Mouse (Mus musculus) kidney, embryonic 14.5 days (tissue): ENCODE results near the gene Ldlrad3. TPM values are rescaled to one million over a fixed set of nuclear protein-coding genes. Genes with fewer than 3 reads are reported as not detected.

Experiments
- ATAC-seq: fragments of 200-750 bp; cut with Nextera tagmentation; 2 replicates; pipeline ENCODE4 v1.8.0; 2017; ENCODE audit warnings: moderate number of reproducible peaks, mild to moderate bottlenecking, moderate TSS enrichment, moderate library complexity; ENCODE audit not compliant: low FRiP score, low TSS enrichment
- H3K27ac ChIP-seq: fragments of 300-500 bp; sonication (generic); 2 replicates; pipeline ENCODE4 v1.5.1; 2014; ENCODE audit warnings: low read depth, mild to moderate bottlenecking, low read length, moderate library complexity, mixed read lengths
- H3K27me3 ChIP-seq: fragments of 300-500 bp; sonication (generic); 2 replicates; pipeline ENCODE4 v1.6.1; 2014; ENCODE audit warnings: mild to moderate bottlenecking, low read length; ENCODE audit not compliant: control insufficient read depth, insufficient read depth
- H3K36me3 ChIP-seq: fragments of 300-500 bp; sonication (generic); 2 replicates; pipeline ENCODE4 v1.6.1; 2014; ENCODE audit warnings: low read length, mixed read lengths; ENCODE audit not compliant: control insufficient read depth, insufficient read depth
- H3K4me1 ChIP-seq: fragments of 300-500 bp; sonication (generic); 2 replicates; pipeline ENCODE4 v1.6.1; 2014; ENCODE audit warnings: low read length, mixed read lengths; ENCODE audit not compliant: control insufficient read depth, insufficient read depth
- H3K4me2 ChIP-seq: fragments of 300-500 bp; sonication (generic); replicated peaks from 2 replicates; pipeline ENCODE4 v1.6.1; 2014; ENCODE audit warnings: low read depth, mild to moderate bottlenecking, low read length
- H3K4me3 ChIP-seq: fragments of 300-500 bp; sonication (generic); 2 replicates; pipeline ENCODE4 v1.5.1; 2014; ENCODE audit warnings: mild to moderate bottlenecking, low read length
- H3K9ac ChIP-seq: fragments of 300-500 bp; sonication (generic); 2 replicates; pipeline ENCODE4 v1.6.1; 2014; ENCODE audit warnings: low read depth, mild to moderate bottlenecking, low read length, moderate library complexity
- H3K9me3 ChIP-seq: fragments of 300-500 bp; sonication (generic); 2 replicates; pipeline ENCODE4 v1.6.1; 2016; ENCODE audit warnings: low read length; ENCODE audit not compliant: control insufficient read depth
- WGBS: fragments of 180-500 bp; shearing (Covaris S2); extraction: QIAGEN DNeasy Blood & Tissue Kit; methylation state at CpG from one replicate; pipeline ENCODE4 v1.1.7; 2014; 5-methylcytosine and 5-hydroxymethylcytosine counted together
- polyA plus RNA-seq: library from polyadenylated mRNA; unstranded; fragments of >200 nt; fragmentation: Nextera tagmentation; extraction: Ambion mirVana; gene quantifications from 2 replicates; pipeline ENCODE4 v1.2.1, GENCODE M21; 2014

Gene Ldlrad3
- polyA plus RNA-seq, 1 experiment from 2014 or later, result 39.2 TPM

DNA sequence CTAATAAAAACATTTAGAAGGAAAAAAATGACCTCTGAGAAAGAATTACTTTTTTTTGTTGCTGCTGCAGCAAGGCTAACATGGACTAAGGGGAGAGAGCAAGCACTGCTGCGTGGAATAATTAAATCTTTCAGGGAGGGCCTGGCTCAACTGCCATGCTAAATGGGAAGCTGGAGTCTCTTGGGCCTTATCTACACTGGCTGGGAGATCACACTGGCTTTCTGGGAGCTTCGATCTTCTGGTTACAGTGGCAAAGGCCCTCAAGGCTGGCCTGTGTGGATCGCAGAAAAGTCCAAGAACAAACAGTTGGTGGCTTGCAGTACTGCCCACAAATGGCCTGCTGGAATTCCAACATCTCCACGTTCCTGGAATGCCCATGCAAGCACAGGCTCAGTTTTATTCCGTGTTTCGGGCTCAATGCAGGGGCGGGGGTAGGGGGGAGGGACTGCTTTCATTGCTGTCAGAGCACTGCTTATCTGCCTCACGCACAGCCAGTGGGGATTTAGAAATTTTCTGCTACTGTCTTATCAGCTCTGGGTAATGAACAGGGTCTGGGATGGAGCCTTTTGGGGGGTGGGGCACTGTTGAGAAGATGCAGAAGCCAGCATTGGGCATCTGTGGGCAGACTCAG, 180.7 kb downstream of the Ldlrad3 start:
- ATAC-seq, result peak; percentile 24; the same call in 1 of the 2 replicates
- no peak overlapping the region for H3K4me2 ChIP-seq
- no peak overlapping the region for H3K27ac ChIP-seq
- no peaks in the 10 kb centered on the region for H3K9me3 ChIP-seq
- no peaks in the 10 kb centered on the region for H3K36me3 ChIP-seq
- no peaks in the 10 kb centered on the region for H3K27me3 ChIP-seq
- no peak overlapping the region for H3K4me3 ChIP-seq
- peaks cover 49% of the 10 kb centered on the region for H3K4me1 ChIP-seq
- no peak overlapping the region for H3K9ac ChIP-seq
- WGBS, result 57% methylated on average over 8 of the region's 8 CpGs

DNA sequence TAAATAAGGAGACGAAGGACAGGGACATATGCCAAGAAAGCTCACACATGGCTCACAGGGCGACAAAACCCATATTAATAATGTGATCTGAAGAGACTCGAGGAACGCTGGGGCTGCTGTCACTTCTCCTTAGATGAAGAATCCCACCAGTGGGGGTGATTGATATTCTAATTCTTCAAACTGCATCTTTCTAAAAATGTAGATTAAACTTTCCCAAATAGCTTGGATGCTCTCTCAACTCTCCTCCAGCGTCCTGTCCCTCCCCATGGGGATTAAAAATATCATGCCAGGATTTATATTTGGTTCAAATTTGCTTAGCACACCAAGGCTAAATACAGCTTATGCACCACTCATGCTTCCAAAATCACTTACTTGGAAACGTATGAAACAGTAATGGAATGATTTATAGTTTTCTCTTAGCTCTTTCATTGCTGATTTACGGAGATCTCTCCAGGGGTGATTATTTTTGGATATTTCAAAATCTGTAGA, 182.4 kb downstream of the Ldlrad3 start:
- H3K9me3 ChIP-seq, result no peaks in the 10 kb centered on the region
- no peak overlapping the region for H3K4me3 ChIP-seq
- H3K4me1 ChIP-seq, result peaks cover 63% of the 10 kb centered on the region
- ATAC-seq, result no peak
- no peak overlapping the region for H3K9ac ChIP-seq
- H3K27ac ChIP-seq, result peak overlapping the region; percentile 67; the same call in 1 of the 2 replicates
- no peak overlapping the region for H3K4me2 ChIP-seq
- no peaks in the 10 kb centered on the region for H3K27me3 ChIP-seq
- 47% methylated on average over 7 of the region's 7 CpGs for WGBS
- no peaks in the 10 kb centered on the region for H3K36me3 ChIP-seq

DNA sequence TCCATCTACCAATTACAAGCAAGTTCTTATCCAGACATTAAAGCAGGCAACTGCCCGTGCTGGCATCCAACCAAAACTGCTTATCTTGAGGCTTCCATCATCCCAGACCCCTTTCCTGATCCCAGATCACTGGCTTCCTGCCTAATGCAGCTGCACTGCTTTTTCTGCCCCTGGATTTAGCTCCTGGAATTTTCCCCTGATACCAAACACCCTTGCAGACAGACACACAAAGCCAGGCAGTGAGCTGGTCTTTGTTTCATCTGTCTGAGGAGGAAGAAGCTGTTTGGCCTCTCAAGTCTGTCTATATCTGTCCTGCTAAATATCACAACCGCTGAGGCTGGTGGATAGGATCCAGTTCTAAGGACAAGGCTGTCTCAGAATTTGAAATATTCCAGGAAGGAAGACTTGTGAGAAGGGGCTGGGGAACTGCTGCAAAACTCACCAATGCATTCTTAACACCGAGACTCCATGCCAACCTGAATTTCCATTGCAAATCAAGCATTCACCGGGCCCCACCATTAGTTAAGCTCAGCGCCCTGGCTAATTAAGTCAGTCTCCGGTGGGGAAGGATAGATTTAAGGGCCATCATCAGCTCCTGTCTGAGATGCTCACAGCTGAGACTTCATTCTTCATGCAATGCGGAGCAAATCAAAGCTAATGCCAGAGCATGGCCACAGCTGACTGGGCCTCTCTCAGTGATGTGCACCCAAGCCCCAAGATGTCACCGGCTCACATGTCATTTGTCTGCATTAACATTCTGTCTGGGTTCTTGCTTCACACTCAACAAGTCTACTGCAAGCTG, 183.0 kb downstream of the Ldlrad3 start:
- peak overlapping the region; percentile 9; the same call in 1 of the 2 replicates for H3K9ac ChIP-seq
- H3K4me2 ChIP-seq, result no peak overlapping the region
- H3K9me3 ChIP-seq, result no peaks in the 10 kb centered on the region
- H3K4me1 ChIP-seq, result peaks cover 59% of the 10 kb centered on the region
- ATAC-seq, result peak; percentile 53
- H3K27ac ChIP-seq, result peak overlapping the region; percentile 67; the same call in 1 of the 2 replicates
- WGBS, result 16% methylated on average over 8 of the region's 8 CpGs
- H3K4me3 ChIP-seq, result no peak overlapping the region
- H3K36me3 ChIP-seq, result no peaks in the 10 kb centered on the region
- H3K27me3 ChIP-seq, result no peaks in the 10 kb centered on the region

DNA sequence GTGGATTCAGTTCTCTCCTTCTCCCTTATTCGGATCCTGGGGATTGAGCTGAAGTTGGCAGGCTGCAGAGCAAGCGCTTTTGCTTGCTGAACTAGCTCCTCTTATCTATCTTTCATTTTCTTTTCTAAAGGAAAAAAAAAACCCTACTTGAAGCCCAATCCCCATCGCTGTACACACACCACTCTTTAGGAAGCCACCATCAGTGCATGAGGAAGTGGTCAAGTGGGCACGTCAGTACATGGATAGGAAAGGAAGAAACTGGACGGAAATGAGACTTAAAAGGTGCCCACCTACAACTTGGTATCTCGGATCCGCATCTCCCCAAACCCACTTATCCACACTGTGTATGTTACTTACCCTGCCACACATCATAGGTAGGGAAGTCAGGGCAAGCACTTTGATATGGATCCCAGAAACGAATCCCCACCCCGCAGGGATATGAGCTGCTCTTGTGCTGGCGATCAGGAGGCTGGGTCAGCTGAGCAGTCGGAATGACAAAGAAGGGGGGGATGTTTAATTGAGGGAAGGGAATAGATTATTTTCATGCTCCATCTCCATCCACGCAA, 183.7 kb downstream of the Ldlrad3 start:
- Histone ChIP-seq H3K9ac (0 out of 2 replicates have a peak overlapping the region, but pooled peaks have one; percentile 9), H3K9me3 (no peaks in the 10 kb centered on the region), H3K27me3 (no peaks in the 10 kb centered on the region), H3K4me1 (peaks cover 60% of the 10 kb centered on the region), H3K27ac (peak overlapping the region; percentile 67; the same call in 1 of the 2 replicates), H3K4me2 (no peak overlapping the region), H3K4me3 (no peak overlapping the region), H3K36me3 (no peaks in the 10 kb centered on the region)
- ATAC-seq, result no peak
- 61% methylated on average over 12 of the region's 12 CpGs for WGBS

DNA sequence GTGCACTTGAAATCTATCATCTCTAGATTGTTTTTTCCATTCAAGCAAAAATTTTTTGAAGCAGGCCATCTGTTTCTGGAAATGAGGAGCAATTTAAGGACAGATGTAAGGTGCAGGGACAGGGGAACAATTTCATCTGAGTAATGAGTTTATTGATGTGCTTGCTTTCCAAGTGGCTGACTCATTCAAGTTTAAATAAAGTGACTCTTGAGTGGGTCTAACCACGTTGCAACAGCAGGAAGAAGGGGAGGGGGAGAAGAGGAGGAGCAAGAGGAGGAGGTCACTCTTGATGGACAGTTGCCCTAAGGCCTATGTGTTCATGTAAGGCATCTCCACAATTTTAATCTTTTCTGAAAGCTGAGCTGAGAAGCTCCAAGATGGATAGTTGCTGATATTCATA, 184.5 kb downstream of the Ldlrad3 start:
- H3K4me2 ChIP-seq, result no peak overlapping the region

DNA sequence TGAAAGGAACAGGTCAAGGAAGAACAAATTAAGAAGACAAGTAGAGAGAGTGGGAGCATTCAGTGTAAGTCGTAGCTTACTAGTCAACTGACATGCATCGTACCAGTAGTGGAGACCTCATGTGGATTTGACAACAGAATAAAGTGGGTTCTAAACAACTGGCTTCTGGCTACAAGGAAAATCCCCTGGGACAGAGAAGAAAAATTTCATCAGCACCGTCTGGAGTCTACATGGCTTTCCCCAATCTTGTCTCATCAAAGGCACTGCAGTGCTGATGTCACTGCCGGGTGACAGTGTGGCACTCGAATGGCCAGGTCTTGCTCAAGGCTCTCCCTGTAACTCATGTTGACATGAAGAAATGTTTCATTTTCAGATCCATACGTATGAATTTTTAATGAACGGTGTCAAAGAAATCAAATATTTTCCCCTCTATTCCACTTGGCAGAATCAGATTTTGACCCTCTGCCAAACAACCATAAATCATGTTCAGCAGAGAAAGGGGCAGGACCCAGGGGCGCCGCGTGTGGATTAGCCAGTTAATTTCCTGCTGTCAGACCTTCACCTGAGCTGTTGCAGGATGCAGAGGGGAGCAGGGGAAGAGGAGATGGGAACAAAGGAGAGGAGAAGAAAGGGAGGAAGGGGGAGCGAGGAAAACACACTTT, 187.1 kb downstream of the Ldlrad3 start:
- WGBS, result 38% methylated on average over 11 of the region's 11 CpGs
- Histone ChIP-seq H3K27me3 (no peaks in the 10 kb centered on the region), H3K4me1 (peaks cover 45% of the 10 kb centered on the region), H3K4me2 (no peak overlapping the region), H3K27ac (no peak overlapping the region), H3K36me3 (no peaks in the 10 kb centered on the region), H3K4me3 (no peak overlapping the region), H3K9ac (no peak overlapping the region), H3K9me3 (no peaks in the 10 kb centered on the region)
- ATAC-seq, result peak; percentile 57; the same call in 1 of the 2 replicates

More for the DNA sequence above, 184.5 kb downstream of the Ldlrad3 start:
- WGBS, result 0% methylated on average over 1 of the region's 1 CpGs
- H3K36me3 ChIP-seq, result no peaks in the 10 kb centered on the region
- no peak overlapping the region for H3K4me3 ChIP-seq
- no peaks in the 10 kb centered on the region for H3K9me3 ChIP-seq
- H3K27me3 ChIP-seq, result no peaks in the 10 kb centered on the region
- H3K27ac ChIP-seq, result no peak overlapping the region
- H3K9ac ChIP-seq, result no peak overlapping the region
- ATAC-seq, result no peak
- peaks cover 63% of the 10 kb centered on the region for H3K4me1 ChIP-seq

DNA sequence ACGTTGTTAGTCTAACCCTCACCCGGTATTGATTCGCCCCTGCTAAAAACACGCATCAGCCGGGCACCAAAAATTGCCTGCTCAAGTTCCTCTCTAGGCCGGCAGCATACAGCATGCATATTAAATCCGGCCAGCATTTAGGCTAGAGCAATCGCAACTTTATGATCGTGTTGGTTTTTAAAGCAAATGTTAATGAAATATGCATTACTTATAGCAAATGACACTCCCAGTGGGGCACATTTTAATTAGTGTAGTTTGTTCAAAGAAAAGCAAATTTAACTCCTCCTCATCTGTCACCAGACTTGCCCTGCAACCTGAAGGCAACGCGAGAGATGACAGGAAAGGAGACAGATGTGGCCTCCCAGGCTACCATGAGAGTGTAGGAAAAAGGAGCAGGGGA, 189.2 kb downstream of the Ldlrad3 start:
- no peak for ATAC-seq
- Histone ChIP-seq H3K4me3 (no peak overlapping the region), H3K9me3 (no peaks in the 10 kb centered on the region), H3K36me3 (no peaks in the 10 kb centered on the region), H3K4me2 (no peak overlapping the region), H3K4me1 (peaks cover 39% of the 10 kb centered on the region), H3K9ac (no peak overlapping the region), H3K27ac (no peak overlapping the region), H3K27me3 (no peaks in the 10 kb centered on the region)
- 73% methylated on average over 11 of the region's 11 CpGs for WGBS

DNA sequence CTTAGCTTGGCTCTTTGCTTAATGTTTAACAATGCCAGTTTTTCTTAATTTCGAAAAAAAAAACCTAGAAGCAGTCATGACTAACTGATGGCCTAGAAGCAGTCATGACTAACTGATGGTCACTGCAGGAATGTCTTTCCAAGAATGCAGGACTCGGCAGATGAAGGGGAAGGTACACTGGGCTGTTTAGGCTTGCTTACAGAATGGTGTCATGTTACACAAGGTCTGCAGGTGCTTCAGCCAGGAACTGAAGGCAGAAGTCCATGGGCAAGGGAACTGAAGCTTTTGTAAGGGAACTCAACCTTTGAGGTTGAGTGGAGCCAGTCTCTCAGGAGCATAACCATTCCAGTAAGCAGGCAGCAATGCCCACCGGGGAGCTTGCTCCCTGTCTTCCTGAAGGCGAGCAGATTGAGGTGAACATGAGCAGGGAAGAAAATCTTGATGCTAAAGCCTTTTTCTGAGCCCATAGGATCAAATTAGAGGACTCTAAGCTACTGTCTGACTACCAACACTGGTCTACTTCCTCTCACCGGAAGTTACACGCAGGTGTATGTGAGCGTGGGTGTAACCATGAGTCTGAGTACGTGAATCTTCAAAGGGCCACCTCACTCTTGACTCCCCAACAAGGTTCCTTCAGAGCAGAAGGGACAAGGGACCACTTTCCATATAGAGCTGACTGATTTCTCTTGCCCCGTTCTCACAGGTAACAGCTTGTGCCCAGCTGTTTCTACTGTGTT, 193.4 kb downstream of the Ldlrad3 start:
- 67% methylated on average over 9 of the region's 9 CpGs for WGBS
- H3K4me3 ChIP-seq, result no peak overlapping the region
- H3K27ac ChIP-seq, result 0 out of 2 replicates have a peak overlapping the region, but pooled peaks have one; percentile 38
- no peaks in the 10 kb centered on the region for H3K36me3 ChIP-seq
- ATAC-seq, result peak; percentile 68
- no peaks in the 10 kb centered on the region for H3K27me3 ChIP-seq
- H3K9ac ChIP-seq, result no peak overlapping the region
- no peaks in the 10 kb centered on the region for H3K9me3 ChIP-seq
- peaks cover 16% of the 10 kb centered on the region for H3K4me1 ChIP-seq
- H3K4me2 ChIP-seq, result no peak overlapping the region
